Mouse (Mus musculus): ENCODE measurements around the gene D1Pas1.

- TF ChIP-seq TAL1 (IDR thresholded peaks at IDR 0.05; ENCODE audit: low read length) (no peak), MYC (IDR thresholded peaks at IDR 0.05; ENCODE audit: low read depth, low read length) (no peak), GATA1 (IDR thresholded peaks at IDR 0.05; ENCODE audit: low read depth, low read length) (no peak), CHD1 (IDR thresholded peaks at IDR 0.05; ENCODE audit: low read depth, low read length) (no peak), ELF1 (IDR thresholded peaks at IDR 0.05; ENCODE audit: low read depth, low read length) (no peak), CTCF (IDR thresholded peaks at IDR 0.05 in 2 of 3, conservative IDR thresholded peaks at IDR 0.05 in 1 of 3; ENCODE audit: control insufficient read depth in 1 of 3, insufficient read depth in 1 of 3, low read depth in 2 of 3, low read length in 3 of 3, poor library complexity in 1 of 3, severe bottlenecking in 1 of 3) (no peak), UBTF (IDR thresholded peaks at IDR 0.05; ENCODE audit: borderline replicate concordance, insufficient read depth, low read depth, low read length) (no peak), MAX (IDR thresholded peaks at IDR 0.05; ENCODE audit: low read length) (no peak), NELFE (IDR thresholded peaks at IDR 0.05; ENCODE audit: low read depth, low read length) (no peak)
These were observed 37.1 kb downstream of the D1Pas1 start for GRCm38 (mm10) chr1:187004306-187004705.

Measured in MEL (cell line).